Comparison of ENCODE assay signal across 9 mouse cellular contexts in the genomic region with DNA sequence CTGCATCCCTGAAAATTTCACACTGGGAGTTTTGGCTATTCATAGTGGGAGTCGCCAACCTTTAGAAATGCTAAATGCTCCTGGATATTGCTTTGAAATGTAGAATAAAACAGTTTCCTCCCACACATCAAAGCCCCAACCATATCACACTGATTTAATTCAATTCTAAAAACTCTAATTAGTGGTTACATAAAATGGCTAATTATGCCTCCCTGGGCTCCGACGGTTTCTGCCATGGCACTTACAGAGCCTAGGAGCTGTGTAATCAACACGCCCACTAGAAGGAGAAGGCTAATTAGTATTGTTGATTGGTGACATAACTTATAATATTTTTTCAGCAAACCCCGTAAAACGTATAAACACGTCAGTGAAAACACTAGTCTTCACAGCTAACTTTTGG. TPM values are rescaled to one million over a fixed set of nuclear protein-coding genes. Genes with fewer than 3 reads are reported as not detected.
DNase-seq lines count a peak whose midpoint lies in the region; ATAC-seq lines count a peak whose summit lies in the region.
"Had no signal": no experiment of that assay in that cellular context is flagged by ENCODE, and none has a peak within 500 bp of the region (broad histone marks: within the 10 kb centered on the region; RNA-seq: fewer than 3 reads in every experiment).

No protein-coding gene starts in this region.

- 14% methylated on average over 7 of the region's 7 CpGs for WGBS in heart, embryonic 12.5 days
- WGBS in hindbrain, embryonic 11.5 days, result 5% methylated on average over 7 of the region's 7 CpGs
- WGBS in midbrain, embryonic 10.5 days, result 7% methylated on average over 7 of the region's 7 CpGs

- H3K4me1 ChIP-seq in heart, embryonic 12.5 days (replicated peaks), result peaks cover 56% of the 10 kb centered on the region
- peaks cover 3% of the 10 kb centered on the region for H3K4me1 ChIP-seq in hindbrain, embryonic 11.5 days (replicated peaks; ENCODE audit: control insufficient read depth, insufficient read depth, low read length)
- peaks cover 60% of the 10 kb centered on the region for H3K4me1 ChIP-seq in midbrain, embryonic 10.5 days

- H3K36me3 ChIP-seq in heart, embryonic 12.5 days, result no peaks in the 10 kb centered on the region
- no peaks in the 10 kb centered on the region for H3K36me3 ChIP-seq in hindbrain, embryonic 11.5 days (ENCODE audit: control insufficient read depth, insufficient read depth, low read length)
- H3K36me3 ChIP-seq in midbrain, embryonic 10.5 days, result no peaks in the 10 kb centered on the region

- DNase-seq in heart, postnatal 10 days, result no peak
- DNase-seq in Muller cell, postnatal 12 days (ENCODE audit: inconsistent ontology term), result peak; percentile 46
- DNase-seq in hindbrain, embryonic 11.5 days (ENCODE audit: low spot score), result no peak
- no peak for DNase-seq in midbrain, embryonic 10.5 days (ENCODE audit: low spot score)
- DNase-seq in cerebellum, adult 9-11 months, result no peak
- no peak for DNase-seq in cerebellum, adult 11 months
- no peak for DNase-seq in cerebellum, postnatal 4 days (ENCODE audit: low spot score in 2 of 2)
- DNase-seq: thymus, adult 18-20 months had no signal

- no peak overlapping the region; the same call in 1 of the 2 replicates for H3K27ac ChIP-seq in heart, embryonic 12.5 days (ENCODE audit: poor library complexity, severe bottlenecking)
- H3K27ac ChIP-seq in hindbrain, embryonic 11.5 days (ENCODE audit: low read depth, low read length), result no peak overlapping the region
- H3K27ac ChIP-seq in midbrain, embryonic 10.5 days (replicated peaks), result peak overlapping the region; percentile 87

- peak overlapping the region; percentile 87 for H3K4me2 ChIP-seq in heart, embryonic 12.5 days
- peak overlapping the region; percentile 97 for H3K4me2 ChIP-seq in hindbrain, embryonic 11.5 days (replicated peaks; ENCODE audit: low read depth, low read length)

- H3K9ac ChIP-seq in heart, embryonic 12.5 days, result peak overlapping the region; percentile 95
- no peak overlapping the region for H3K9ac ChIP-seq in hindbrain, embryonic 11.5 days (ENCODE audit: low read depth, low read length)

- intact Hi-C loops in heart, postnatal 10 days (cut with DNase I), result loop anchor here (5.0 kb wide), 1 partner anchor 36 kb away; no protein-coding TSS in a partner anchor

- no peaks in the 10 kb centered on the region for H3K9me3 ChIP-seq in heart, embryonic 12.5 days (replicated peaks)
- H3K9me3 ChIP-seq in hindbrain, embryonic 11.5 days (ENCODE audit: control insufficient read depth, low read length), result no peaks in the 10 kb centered on the region
- H3K9me3 ChIP-seq in midbrain, embryonic 10.5 days (replicated peaks), result no peaks in the 10 kb centered on the region

- no peaks in the 10 kb centered on the region for H3K27me3 ChIP-seq in heart, embryonic 12.5 days (replicated peaks)
- H3K27me3 ChIP-seq in hindbrain, embryonic 11.5 days (ENCODE audit: control insufficient read depth, insufficient read depth, low read length), result peaks cover 17% of the 10 kb centered on the region
- peaks cover 95% of the 10 kb centered on the region for H3K27me3 ChIP-seq in midbrain, embryonic 10.5 days (ENCODE audit: low read depth, poor library complexity, severe bottlenecking)

- no peak for ATAC-seq in heart, embryonic 12.5 days (ENCODE audit: insufficient number of reproducible peaks, low FRiP score)
- ATAC-seq in hindbrain, embryonic 11.5 days (ENCODE audit: low FRiP score), result no peak

- peak overlapping the region; percentile 80 for H3K4me3 ChIP-seq in heart, embryonic 12.5 days
- peak overlapping the region; percentile 65 for H3K4me3 ChIP-seq in hindbrain, embryonic 11.5 days (ENCODE audit: low read depth, low read length)
- H3K4me3 ChIP-seq in midbrain, embryonic 10.5 days, result peak overlapping the region; percentile 83

RNA-seq across cellular contexts. Expression of a gene that starts 1.4 kb away (rescaled TPM):
- 31.0 and 31.8 TPM in 2 replicates for polyA plus RNA-seq in heart, embryonic 12.5 days (2016; fragmentation: Nextera tagmentation; extraction: Ambion mirVana)
- total RNA-seq in heart, postnatal 10 days (2021), result 10 to 100 TPM; 24.2 to 25.3 TPM
- polyA plus RNA-seq in hindbrain, embryonic 11.5 days (2014; fragmentation: Nextera tagmentation; extraction: Ambion mirVana), result 10.9 and 12.3 TPM in 2 replicates
- polyA plus RNA-seq in midbrain, embryonic 10.5 days (2016; fragmentation: Nextera tagmentation; extraction: Ambion mirVana), result 11.0 and 13.1 TPM in 2 replicates
